Mouse (Mus musculus): ENCODE results near the gene Aqp5.

Aqp5 gene

GRCm38 (mm10) chr15:99590429-99591084 is at the start of gene Aqp5:
Gene Aqp5 (plus strand): TSS chr15:99590782.
- no peak for DNase-seq (ENCODE audit: low spot score in 2 of 2)

DNA sequence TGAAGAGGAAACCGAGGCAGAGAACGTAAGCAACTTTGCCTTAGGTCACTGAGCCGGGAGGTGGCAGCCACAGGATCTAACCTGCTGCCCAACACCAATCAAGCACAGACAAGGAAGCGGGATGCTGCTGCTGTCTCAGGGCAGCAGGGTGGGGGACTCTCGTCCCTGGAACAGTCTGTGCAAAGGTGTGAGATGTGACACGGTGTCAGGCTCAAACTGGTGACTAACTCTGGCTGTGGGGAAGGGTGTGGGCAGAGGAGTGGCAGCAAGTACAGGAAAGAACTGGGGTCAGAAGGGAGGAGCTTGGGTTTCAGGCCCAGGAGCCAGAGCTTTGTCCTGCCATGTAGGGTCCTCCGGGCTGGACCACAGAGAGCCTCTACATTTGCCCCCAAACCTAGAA is 46.5 kb upstream of the Aqp5 start:
- no peak for DNase-seq (ENCODE audit: low spot score in 2 of 2)

GRCm38 (mm10) chr15:99546596-99546995 is 44.0 kb upstream of the Aqp5 start:
- no peak for DNase-seq (ENCODE audit: low spot score in 2 of 2)

DNA sequence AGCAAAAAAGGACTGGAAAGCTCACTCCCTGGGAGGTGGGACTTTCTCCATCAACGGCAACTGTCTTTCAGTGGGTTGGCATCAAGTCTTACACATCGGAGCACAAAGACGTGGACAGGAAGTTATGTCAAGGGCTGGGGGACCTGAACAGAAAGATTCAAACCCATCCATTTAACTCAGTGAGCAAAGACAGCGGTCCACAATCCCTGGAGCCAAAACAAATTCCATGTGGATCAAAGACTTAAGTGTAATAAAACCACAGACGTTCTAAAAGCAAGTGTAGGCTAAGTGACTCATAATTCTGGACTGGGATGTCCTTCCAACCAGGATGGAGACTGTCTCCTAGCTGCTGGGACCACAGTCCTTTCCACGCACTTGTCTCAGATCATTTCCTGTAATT is 42.9 kb upstream of the Aqp5 start:
- DNase-seq (ENCODE audit: low spot score in 2 of 2), result no peak

DNA sequence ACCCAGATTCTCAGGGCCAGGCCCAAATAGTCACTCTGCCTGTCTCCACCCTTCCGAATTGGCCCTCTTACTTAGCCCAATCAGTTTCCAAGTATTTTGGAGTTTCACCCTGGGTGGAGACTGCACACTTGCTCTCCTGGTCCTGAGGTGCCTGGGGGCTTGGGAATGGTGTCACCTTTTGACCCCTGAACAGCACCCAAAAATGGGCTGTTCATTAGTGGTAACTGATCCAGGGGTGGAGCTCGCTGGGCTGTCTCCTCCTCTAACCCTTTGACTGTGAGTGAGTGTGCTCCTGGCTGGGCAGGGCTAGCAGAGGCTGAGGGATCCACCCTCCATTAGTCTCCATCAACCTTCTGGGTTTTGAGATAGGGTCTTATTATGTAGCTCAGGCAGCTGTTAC is 40.7 kb upstream of the Aqp5 start:
- DNase-seq (ENCODE audit: low spot score in 2 of 2), result no peak

DNA sequence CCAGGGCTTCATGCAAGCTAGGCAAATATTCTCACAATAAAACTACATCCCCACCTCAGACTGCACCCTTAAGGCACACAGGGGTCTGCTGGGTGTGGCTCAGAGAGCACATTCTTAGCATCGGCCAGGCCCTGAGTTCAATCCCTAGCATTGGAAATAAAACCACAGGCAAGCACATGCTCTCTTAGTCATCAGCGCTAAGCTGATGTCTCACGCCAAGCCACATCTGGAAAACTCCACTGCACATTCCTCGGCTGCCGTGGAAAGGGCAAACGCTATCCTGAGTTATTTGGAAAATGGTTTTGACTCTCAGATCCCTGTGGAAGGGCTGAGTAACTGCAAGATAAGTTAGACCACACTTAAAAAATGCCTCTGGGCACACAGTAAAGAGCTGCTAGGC is 36.8 kb upstream of the Aqp5 start:
- no peak for DNase-seq (ENCODE audit: low spot score in 2 of 2)

GRCm38 (mm10) chr15:99558947-99559346 is 31.6 kb upstream of the Aqp5 start:
- DNase-seq (ENCODE audit: low spot score in 2 of 2), result no peak

GRCm38 (mm10) chr15:99560246-99560645 is 30.3 kb upstream of the Aqp5 start:
- DNase-seq (ENCODE audit: low spot score in 2 of 2), result no peak

DNA sequence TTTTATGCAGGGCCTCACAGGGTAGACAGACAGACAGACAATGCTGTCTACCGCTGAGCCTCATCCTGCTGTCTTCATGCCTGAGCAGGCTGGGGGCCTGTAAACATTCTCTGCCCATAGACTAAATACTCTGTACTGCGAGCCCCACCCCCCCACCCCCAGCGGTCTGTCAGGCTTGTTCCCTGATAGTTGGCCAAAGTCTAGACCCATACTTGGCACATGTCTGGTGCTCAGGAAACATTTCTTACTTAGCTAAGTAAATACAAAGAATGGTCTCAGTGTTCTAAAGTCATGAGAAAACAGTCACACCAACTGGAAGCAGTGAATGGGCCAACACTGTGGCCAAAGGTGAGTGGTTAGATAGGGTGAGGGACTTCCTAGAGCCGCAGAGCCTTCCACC is 23.2 kb upstream of the Aqp5 start:
- DNase-seq (ENCODE audit: low spot score in 2 of 2), result no peak

- DNase-seq (ENCODE audit: low spot score in 2 of 2), result no peak
Measured at GRCm38 (mm10) chr15:99568682-99569081, 21.9 kb upstream of the Aqp5 start.

DNA sequence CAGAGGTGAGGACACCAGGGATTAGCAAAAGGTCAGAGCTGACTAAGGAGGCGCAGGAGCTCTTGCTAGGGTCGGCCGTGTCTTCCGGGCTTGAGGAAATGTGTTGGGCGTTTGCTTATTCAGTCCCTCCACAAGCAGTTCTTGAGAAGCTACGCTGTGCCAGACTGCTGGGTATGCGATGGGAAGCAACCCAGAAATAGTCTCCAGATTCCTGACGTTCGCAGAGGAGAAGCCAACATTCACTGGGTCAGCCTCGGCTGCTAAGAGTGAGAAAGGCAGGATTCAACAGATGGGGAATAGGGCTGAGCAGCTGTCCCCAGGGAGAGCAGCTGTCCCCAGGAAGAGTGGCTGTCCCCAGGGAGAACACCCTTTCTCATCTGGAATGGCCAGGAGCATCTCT is 21.5 kb upstream of the Aqp5 start:
- DNase-seq (ENCODE audit: low spot score in 2 of 2), result no peak

DNA sequence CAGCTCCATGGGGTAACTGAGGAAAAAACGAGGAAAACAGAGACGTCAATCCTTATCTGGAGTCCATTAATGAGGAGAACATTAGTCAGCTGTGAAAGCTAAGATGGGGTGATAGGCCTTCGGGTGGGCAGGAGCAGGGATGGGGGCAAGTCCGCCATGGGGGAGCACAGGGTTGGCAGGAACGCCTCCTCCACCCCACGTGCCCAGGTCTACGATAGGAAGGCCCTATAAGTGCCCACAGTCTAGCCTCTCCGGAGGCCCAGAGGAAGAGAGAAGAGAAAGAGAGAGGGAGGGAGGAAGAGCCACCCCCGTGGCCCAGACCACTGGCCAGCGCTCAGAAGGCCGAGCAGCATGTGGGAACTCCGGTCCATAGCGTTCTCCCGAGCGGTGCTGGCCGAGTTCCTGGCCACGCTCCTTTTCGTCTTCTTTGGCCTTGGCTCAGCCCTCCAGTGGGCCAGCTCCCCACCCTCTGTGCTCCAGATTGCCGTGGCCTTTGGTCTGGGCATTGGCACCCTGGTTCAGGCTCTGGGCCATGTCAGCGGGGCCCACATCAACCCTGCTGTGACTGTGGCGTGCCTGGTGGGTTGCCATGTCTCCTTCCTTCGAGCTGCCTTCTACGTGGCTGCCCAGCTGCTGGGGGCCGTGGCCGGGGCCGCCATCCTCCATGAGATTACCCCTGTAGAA is 11.6 kb upstream of the Aqp5 start, which contains the start of gene Aqp2:
Gene Aqp2, plus strand, starts transcription at position 254 of the 684 bp plus-strand sequence.
- no peak for DNase-seq (ENCODE audit: low spot score in 2 of 2)

DNA sequence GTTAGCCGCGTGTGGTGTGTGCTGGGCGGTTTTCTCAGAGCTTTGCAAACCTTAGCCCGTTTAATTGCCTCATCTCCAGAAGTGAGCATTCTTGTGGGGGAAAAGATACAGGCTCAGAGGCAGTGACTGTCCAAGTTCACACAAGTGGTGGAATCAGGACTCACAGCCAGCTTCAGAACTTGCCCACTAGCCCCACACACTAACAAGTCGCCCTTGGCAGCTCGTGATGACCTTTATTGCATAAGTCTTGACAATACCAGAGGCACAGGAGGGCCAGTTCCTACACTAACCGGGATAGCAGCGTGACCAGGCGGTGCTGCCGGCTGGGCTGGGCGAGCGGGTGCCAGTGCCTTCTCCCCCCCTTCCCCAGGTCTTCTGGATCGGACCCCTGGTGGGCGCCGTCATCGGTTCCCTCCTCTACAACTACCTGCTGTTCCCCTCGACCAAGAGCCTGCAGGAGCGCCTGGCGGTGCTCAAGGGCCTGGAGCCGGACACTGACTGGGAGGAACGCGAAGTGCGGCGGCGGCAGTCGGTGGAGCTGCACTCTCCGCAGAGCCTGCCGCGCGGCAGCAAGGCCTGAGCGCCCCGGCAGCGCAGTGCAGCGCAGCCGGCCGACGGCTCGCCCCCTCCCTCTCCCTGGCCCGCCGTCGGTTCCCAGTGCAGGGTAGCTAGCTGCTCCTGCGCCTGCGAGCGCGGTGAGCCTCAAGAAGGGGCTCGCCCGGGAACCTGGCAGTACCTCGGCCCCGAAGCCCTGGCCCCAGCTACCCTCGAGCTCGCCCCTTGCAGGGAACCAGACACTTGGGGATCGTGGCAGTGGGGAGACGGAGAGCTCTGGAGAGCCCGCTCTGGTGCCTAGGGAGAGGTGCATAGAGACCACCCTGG is 6.9 kb upstream of the Aqp5 start:
- DNase-seq (ENCODE audit: low spot score in 2 of 2), result no peak

- DNase-seq (ENCODE audit: low spot score in 2 of 2), result no peak
Measured at GRCm38 (mm10) chr15:99584407-99585202, 6.0 kb upstream of the Aqp5 start.

- DNase-seq (ENCODE audit: low spot score in 2 of 2), result no peak
Measured at GRCm38 (mm10) chr15:99585741-99586140, 4.8 kb upstream of the Aqp5 start.

DNA sequence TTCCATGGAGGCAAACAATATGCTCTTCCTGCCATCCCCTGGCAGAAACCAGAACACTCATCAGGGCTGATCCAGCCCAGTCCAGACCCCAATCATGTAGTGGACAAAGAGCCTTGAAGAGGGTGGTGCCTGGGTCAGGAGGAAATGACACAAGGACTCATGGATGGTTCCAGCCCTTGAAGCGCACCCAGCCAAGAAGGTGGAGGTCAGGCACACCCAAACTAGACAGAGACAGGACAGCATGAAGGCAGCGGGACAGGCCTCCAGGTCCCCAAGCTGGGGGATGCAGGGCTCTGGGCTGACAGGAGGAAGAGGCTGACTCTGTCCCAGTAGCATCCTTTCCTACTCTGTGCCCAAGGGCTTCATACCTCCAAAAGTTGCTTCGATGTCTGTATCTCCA is 4.1 kb upstream of the Aqp5 start:
- DNase-seq (ENCODE audit: low spot score in 2 of 2), result no peak

DNA sequence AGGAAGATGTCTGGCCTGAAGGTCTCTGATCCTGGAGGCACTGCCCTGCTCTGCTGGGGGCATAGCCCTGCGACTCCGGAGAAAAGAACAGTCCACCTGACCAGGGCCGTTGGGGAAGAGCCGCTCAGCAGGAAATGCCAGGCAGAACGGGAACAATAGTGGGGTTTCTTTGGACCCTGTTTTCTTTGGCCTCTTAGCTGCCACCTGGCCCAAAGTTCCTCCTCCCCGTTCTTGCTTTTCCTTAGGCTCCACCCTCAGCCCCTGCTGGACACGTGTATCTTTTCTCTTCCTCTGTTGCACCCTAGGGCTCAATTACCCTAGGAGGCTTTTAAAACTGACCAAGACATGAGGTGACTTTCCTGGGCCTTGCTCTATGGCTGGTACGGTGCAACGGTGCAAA is 1.3 kb upstream of the Aqp5 start:
- DNase-seq (ENCODE audit: low spot score in 2 of 2), result no peak

DNA sequence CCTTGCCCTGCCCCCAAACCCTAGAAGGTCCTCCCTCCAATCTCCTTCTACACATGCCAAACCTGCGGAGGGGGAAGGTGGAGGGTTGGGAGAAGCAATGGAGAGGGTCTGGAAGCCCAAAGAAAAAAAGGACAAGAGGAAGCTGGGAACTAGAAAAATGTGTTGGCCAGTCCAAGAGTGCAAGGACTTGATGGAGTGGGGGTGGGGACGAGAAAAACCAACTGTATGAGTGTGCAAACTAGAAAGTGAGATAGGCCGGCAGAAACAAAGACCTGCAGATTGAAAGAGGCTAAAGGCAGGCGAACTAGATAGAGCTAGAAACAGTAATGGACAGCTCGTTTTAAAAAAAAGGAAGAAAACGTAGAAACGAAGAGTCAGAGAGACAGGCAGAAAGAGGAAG is 878 bp upstream of the Aqp5 start:
- DNase-seq (ENCODE audit: low spot score in 2 of 2), result no peak

DNA sequence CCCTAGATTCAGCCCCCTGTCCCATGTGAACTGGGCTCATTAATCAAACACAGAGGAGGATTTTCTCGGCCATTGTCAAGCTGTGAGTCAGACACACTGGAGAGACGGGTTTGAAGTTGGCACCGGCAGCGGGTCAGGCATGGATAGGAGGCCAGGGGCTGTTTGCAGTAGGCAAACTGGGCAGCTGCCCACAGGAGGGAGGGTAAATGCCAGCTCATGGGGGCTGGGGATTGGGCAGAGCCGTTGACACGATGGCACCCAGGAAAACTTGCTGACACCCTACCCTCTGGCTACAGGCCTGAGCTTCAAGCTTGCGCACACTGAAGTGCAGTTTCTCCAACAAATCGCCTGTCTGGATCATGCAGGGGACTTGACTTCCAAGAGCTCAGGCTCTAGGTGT is 1.6 kb downstream of the Aqp5 start:
- DNase-seq (ENCODE audit: low spot score in 2 of 2), result no peak

GRCm38 (mm10) chr15:99592877-99593276 is 2.3 kb downstream of the Aqp5 start:
- DNase-seq (ENCODE audit: low spot score in 2 of 2), result no peak

GRCm38 (mm10) chr15:99594951-99595350 is 4.4 kb downstream of the Aqp5 start:
- no peak for DNase-seq (ENCODE audit: low spot score in 2 of 2)
